Mouse (Mus musculus) retina, postnatal 1 day (tissue): ENCODE measurements around the gene Cept1.

Experiments used
- DNase-seq: peaks from one replicate; pipeline ENCODE4 v3.0.0-alpha.2; 2012

The Cept1 gene

DNA sequence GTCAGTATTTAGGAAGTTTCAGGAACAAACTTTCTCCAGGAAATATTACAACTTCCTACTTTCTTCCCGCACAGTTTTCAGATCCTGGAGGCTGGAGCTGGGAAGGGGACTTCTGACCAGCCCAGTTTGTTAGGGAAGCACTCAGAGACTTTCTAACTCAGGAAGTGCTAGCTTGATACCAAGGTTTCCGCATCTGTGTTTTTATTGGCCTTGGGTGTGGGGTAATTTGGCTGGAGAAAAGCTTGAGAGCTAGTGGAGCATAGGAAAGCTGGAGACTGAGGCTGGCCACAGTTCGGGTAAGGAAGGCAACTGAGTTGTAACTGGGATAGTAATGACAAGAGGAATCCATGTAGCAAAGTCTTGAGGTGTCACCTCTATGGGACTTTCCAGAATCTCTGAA is 53.7 kb downstream of the Cept1 start:
- no peak for DNase-seq

DNA sequence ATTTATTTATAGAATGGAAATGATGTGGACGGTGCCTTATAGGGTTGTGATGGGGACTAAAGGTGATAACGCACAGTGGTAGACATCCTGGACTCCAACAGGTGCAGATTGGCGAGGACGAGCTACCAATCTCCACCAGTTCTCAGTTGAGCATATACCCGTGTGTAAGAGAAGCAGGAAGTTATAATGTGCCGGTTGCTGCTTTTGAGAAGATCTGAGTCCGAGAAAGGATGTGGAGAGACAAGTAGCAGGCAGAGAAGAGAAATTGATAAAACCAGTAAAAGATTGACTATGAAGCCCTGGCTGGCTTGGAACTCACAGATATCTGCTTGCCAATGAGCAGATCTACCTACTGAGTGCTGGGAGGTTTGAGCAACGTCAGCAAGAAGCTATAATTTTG is 54.4 kb downstream of the Cept1 start:
- no peak for DNase-seq

DNA sequence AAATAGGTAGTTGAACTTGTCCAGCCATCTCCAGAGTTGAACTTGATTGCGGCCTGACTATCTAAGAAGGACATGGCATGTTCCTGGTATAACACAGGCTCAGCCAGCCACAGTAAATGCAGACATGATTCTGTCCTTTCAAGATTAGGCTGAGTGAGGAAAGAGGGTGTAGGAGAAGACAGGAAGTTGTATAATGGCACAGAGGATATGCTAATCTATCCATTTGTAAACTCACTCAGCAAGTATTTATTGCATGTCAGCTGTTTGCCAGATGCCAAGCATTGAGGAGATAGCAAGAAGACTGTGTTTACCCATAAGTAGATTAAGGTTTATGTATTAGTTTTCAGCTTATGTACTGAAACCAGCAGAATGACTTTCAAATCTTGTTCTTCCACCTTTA is 54.9 kb downstream of the Cept1 start:
- DNase-seq = no peak

DNA sequence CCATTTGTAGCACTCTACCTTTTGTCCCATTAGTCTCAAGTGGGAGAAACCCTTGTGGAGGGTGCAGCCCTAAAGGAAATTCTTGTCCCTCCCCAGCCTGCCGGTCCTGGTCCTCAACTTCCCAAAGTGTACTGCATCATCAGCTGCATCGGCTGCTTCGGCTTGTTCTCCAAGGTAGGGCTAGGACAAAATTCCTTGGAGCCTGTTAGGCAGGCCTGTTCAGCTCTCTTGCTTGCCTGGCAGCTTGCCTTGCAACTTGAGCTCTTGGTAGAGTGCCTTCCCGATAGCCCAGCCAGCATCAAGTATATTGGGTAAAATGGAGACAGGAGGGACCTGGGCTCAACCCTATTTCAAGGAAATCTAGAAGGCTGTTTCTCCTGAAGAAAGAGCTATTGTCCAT is 57.4 kb downstream of the Cept1 start:
- DNase-seq = no peak

DNA sequence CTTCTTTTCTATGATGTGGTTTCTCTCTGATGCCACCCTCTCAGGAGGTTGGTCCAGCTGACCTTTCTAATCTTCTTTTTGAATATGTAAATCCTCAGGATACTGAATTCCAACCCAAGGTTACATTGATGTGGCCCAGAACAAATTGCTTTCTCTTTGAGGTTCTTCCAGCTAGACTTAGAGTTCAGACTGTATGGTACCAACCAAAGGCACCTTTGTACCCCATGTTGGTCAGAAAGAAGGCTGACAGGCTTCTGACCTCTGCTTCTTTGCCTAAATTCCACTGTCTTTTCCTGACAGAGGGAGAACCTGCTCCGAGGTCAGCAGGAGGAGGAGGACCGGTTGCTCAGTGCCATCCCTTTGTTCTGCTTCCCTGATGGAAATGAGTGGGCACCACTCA is 60.1 kb downstream of the Cept1 start:
- DNase-seq = no peak

DNA sequence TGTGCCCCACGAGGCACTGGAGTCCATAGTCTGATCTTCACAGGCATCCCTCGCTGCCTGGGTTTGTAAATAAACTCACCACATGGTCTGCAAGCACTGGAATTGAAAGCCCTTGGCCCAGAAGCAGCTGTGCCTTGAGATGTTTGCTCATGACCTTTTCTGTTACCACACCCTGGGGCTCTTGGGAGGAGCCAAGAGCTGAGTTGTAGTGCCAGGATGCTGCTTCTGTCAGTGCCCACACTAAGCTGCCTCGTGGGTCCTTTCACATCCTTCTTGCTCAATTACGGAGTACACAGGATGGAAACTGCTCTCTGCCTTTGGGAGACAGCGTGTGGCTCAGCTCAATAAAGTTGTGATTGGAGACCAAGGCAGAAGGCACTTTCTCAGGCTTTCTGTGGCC is 61.8 kb downstream of the Cept1 start:
- no peak for DNase-seq

DNA sequence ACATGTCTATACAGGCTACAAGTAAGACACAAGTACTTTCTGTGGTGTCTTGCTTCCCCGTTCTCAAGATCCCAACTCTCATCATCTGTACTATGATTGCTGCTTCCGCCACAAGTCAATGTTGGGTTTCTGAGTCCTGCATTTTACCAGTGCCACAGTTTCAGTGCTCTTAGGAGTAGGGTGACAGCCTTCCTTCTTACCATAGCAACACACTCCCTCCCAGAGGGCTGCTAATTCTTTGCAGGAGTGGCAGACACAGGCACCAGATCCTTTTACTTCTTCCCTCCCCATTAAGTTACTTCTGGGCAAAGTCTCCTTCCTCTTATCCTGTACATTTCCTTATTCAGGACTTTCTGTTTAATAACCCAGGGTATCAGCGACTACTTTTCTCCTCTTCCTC is 62.7 kb downstream of the Cept1 start:
- no peak for DNase-seq

DNA sequence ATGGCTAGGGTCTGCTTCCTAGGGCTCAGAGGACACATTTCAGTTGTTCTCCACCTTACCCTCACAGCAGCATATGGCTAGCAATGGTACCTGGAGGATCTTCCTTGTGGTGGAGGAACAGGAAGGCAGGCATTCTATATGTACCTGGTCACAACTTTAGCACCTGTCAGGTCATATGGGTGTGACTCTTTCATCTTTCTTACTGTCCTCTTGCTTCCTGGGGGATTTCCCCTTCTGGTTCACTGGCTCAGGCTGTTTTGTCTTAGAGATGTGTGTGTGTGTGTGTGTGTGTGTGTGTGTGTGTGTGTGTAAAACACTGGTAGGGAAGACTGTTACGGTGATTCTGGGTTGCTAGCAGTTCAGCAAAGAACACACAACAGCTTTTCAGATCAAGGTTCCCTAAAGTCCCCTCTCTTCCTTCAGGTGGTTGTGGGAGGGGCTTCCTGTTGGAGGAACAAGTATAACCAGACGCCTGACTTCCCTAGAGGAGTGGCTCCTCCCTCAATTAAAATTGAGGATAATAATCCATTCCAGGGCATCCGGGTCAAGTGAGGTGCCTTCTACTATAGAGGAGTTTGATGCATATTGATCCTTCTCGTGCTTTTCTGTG is 63.7 kb downstream of the Cept1 start:
- DNase-seq = no peak

DNA sequence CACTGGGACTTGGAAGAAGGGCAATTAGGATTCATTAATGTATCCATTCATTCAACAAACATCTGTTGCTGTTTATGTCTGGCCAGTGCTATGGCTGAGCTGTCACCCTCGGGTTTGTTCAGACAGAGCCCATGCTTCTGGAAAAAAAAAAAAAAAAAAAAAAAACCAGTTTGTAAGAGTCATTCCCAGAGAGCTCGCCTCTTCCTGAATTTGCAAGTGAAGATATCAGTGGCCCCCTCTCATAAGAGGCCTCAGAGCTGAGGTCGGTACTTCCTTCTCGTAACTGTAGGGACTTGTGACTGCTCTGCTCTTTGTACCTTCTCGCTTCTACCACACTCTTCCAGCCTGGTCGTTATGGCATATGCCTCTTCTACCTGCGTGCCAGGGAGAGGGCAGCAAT is 64.3 kb downstream of the Cept1 start:
- no peak for DNase-seq

DNA sequence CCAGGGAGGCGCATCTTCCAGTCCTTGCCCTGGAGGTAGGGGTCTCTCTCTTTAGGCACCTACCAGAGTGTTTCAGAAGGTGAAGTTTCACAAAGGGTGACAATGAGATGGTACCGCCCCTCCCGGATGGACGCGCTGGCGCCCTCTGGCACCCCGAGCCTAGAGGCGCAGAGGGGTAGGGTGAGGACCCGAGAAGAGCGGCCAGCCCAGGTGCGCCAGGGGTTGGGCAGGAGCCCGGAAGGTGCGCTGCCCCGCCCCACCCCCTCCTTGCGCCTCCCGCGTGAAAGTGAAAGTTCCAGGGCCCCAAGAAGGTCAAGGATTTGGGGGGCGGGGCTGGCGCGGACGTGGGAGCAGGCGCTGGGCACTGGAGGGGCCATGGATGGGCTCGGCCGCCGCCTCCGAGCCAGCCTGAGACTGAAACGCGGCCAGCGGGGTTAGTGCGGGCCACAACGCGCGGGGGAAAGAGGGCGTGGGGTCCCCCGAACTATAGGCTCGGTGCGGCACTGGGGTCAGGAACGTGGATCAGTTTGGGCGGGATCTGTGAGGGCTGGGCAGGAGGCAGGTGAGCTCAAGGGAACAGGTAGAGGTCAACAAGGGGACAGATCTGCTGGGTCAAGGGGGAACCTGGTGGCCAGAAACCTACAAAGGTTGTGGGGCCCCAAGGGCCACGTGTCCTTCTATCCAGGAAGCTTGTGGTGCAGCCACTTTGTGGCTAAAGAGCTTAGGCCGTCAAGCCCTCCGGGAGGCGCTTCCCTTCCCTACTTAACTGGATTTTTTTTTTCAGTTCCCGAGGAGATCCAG is 65.1 kb downstream of the Cept1 start, which contains the start of gene Dennd2d:
Gene Dennd2d, plus strand, starts transcription at position 125 of the 801 bp plus-strand sequence.
- peak; percentile 60 for DNase-seq

DNA sequence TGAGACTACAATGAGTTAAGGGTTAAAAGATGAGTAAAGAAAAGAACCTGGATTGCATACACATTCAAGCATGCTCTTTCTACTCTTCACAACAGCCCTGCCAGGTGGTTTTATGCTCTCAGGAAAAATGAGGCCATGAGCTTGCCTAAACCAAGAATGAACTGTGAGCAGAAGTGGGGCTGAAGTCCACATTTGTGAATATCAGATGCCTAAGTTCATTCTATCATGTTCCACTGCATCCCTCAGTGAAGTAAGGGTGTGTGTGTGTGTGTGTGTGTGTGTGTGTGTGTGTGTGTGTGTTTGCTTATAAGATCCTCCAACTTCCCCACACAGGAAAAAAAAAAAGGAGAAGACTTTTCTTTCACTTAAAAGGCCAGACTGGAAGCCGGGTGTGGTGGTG is 70.7 kb downstream of the Cept1 start:
- no peak for DNase-seq

DNA sequence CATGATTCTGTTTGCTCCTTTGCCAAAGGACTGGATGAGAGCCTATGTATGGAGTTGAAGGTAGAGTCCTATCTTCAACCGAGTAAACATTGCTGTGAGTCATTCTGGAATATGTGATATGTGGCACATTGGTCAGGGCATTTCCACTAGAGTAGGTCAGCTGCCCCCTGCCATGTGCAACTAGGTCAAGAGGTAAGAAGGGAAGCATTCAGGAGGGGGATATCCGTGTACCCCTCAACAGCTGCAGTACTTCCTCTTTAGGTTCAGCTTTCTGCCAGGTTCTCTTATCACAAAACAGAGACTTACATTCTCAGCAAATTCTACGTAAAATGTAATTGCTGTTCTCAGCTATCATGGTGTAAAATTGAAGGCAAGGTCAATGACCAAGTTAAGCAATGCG is 73.4 kb downstream of the Cept1 start:
- no peak for DNase-seq

DNA sequence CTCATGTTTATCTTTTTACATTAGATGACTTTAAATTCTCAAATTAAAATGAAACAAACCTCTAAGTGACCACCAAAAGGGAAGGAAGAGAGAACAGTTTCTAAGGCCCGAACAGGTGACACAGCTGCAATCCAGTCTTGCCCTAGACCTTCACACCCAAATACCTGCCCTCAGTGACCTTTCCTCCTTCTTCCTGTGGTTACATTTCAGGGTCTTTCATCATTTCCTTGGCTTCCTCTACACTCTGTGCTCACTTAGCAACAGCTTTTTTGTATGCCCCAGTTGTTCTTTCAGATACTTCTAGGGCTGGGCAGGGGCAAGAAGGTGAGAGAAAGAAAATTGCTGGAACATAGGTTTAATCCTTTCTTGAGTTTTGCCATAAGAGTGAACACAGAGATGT is 82.9 kb downstream of the Cept1 start:
- no peak for DNase-seq

DNA sequence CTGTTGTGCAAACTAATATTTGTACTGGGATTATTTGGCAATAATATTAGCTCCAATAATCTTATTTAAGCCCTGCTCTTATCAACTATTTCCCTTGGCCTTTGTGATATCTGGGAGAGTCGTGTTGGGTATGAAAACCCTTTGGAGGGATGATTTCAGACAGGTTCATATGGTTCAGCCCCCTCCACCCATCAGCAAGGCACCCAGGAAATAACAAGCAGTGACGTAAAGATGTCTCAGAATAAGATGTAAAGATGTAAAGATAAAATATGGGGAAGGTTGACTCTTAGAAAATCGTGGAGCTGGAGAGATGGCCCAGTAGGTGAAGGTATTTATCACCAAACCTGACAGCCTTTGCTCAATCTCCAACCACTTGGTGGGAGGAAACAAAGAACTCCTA is 85.1 kb downstream of the Cept1 start:
- DNase-seq = no peak

DNA sequence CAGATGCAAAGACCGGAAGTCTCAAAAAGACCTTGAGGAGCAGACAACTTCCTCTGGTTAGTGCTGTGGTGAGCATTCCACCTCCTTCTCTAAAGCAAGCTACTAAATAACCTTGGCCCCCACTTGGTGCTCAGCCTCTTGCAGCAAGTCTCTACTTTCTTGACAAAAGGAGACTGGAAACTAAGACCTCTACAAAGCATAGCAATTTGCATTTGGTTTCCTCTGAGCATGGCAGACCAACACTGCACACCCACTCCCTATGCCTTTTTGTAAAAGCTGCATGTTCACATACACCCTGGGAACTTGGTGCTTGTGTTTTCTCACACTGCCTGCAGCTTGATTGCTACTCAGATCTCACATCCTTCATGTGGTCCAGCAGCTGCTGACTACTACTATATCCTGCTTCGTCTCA is 85.5 kb downstream of the Cept1 start:
- DNase-seq = no peak

DNA sequence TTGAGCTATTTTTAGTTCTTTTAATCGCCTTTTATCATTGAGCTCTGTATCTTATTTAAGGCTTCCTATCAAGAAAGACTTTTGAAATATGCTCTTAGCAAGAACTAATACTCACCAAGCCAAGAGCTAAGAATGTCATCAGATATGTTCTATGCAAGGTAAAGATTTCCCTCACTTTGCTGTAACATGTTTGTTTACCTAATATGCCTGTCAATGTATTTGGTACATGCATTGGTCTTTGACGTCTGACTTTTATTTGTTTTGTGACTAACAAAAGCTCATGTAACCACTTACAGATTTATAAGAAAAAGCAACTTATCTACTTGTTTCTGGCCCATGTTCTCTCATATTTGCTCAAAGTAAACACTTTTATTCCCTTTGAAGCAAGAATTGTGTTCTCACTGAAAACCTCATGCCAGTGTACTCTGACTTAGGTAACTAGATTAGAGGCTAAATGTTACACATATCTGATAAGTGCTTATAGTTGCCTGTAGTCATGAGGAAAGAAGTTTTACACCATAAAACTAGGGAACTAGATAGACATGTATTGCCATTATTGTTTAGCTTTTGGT is 90.2 kb downstream of the Cept1 start:
- DNase-seq = no peak

DNA sequence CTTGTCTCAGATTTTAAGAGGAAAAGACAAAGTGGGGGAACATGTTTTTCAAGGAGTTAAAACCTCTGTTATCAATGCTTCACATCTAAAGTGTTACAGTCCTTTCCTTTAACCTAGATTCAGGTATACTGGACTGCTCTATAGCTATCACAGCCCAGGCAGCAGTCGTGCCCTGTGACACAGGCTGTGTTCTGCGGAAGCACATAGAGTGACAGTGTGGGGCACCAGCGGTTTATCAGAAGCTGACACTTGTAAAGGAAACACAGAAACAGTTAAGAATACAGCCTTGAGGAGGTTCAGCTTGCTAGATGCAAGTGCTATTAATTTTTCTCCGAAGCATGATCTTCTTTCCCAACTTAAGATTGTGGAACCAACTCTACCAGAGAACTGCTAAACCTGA is 95.0 kb downstream of the Cept1 start:
- DNase-seq = no peak
